Mouse (Mus musculus): Measurements from ENCODE around the gene Kpna2. TPM values are rescaled to one million over a fixed set of nuclear protein-coding genes. Genes with fewer than 3 reads are reported as not detected.
A peak's percentile ranks its signal among the peaks of the same experiment; 100 is the strongest.
"Not testable (repeated sequence)": the region's sequence is repeated elsewhere in the genome, so short reads cannot be mapped to it uniquely, and the experiment has no call there.

Gene Kpna2
- polyA plus RNA-seq, 1 experiment, result 150 TPM

DNA sequence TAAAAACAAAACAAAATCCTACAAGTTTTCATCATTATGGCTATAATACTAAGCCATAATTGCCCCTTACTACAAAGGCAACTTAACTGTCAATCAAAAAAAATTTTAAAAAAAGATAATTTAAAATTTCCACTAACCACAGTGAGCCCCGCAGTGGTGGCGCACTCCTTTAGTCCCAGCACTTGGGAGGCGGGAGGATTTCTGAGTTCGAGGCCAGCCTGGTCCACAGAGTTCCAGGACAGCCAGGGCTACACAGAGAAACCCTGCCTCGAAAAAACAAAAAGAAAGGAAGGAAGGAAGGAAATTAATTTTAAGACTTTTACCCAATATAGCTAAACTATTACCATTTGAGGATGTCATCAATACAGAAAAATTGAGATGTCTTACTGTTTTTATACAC lies 1.4 kb downstream of the Kpna2 start:
- no peaks in the 10 kb centered on the region for H3K27me3 ChIP-seq (ENCODE audit: control insufficient read depth, insufficient read depth, low read length)
- H3K4me3 ChIP-seq (ENCODE audit: control insufficient read depth, low read depth, low read length), result peak overlapping the region; percentile 69
- no peak for TF ChIP-seq CTCF (IDR thresholded peaks at IDR 0.05; ENCODE audit: control insufficient read depth, insufficient read depth, insufficient replicate concordance, low read depth, low read length)
- no peak for TF ChIP-seq POLR2A (IDR thresholded peaks at IDR 0.05; ENCODE audit: control insufficient read depth, low read depth, low read length)
- H3K27ac ChIP-seq (ENCODE audit: control insufficient read depth, insufficient read depth, low read depth, low read length), result no peak overlapping the region
- H3K36me3 ChIP-seq (ENCODE audit: control insufficient read depth, insufficient read depth, low read length), result no peaks in the 10 kb centered on the region
- no peaks in the 10 kb centered on the region; the same call in 1 of the 2 replicates for H3K4me1 ChIP-seq (ENCODE audit: control insufficient read depth, insufficient read depth, low read length)

DNA sequence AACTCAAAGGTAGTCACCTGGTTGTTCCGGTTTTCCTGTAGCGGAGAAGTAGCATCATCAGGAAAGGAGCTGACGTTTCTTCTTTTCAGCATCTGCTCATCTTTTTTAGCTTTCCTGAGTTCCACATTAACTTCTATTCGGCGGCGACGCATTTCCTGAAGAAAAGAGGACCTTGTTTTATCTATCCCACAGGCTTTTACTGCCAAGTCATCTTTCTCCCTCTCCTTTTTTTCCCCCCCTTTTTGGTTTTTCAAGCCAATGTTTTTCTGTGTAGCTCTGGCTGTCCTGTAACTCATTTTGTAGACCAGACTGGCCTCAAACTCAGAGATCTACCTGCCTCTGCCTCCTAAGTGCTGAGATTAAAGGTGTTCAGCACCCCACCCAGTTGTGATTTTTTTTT lies 2.8 kb downstream of the Kpna2 start:
- H3K36me3 ChIP-seq (ENCODE audit: control insufficient read depth, insufficient read depth, low read length), result not testable (repeated sequence)

DNA sequence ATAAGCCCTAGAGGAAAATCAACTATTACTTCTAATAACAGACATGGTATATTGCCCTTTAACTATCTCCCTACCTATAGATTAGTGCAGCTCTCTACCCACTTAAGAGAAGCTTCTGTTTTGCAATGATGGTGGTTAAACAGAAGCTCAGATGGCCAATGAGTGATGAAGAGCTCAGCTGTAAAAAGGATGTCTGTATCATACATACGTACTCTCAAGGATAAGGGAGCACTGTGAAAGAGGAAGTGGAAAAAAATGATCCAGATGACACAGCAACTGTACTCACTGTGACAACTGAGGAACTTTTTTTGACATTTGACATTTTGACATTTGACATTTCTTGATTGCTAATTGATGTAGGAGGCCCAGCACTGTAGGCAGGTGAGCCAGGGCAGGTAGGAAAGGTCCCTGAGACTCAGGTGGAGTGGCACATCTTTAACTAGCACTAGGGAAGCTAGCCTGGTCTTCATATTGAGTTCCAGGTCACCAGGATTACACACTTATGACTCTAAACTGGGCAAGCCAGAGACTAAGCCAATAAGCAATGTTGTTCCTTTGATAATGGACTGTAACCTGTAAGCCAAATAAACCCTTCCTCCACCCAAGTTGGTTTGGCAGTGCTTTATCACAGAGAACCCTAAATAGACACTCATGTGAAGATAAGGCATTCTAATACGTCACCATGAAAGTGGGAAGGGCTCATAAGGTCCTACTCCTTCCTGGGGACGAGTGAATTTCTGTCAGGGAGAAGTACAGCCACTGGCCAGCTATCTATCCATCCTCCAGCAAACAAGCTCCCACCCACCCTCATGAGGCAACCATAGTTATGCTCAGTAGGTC lies 4.9 kb downstream of the Kpna2 start:
- H3K27me3 ChIP-seq (ENCODE audit: control insufficient read depth, insufficient read depth, low read length), result no peaks in the 10 kb centered on the region
- H3K4me1 ChIP-seq (ENCODE audit: control insufficient read depth, insufficient read depth, low read length), result no peaks in the 10 kb centered on the region; the same call in 1 of the 2 replicates
- H3K27ac ChIP-seq (ENCODE audit: control insufficient read depth, insufficient read depth, low read depth, low read length), result no peak overlapping the region
- H3K36me3 ChIP-seq (ENCODE audit: control insufficient read depth, insufficient read depth, low read length), result no peaks in the 10 kb centered on the region; the same call in 1 of the 2 replicates
- TF ChIP-seq CTCF (IDR thresholded peaks at IDR 0.05; ENCODE audit: control insufficient read depth, insufficient read depth, insufficient replicate concordance, low read depth, low read length), result no peak
- no peak for TF ChIP-seq POLR2A (IDR thresholded peaks at IDR 0.05; ENCODE audit: control insufficient read depth, low read depth, low read length)
- H3K4me3 ChIP-seq (ENCODE audit: control insufficient read depth, low read depth, low read length), result no peak overlapping the region

More for the DNA sequence above, 2.8 kb downstream of the Kpna2 start:
- H3K27ac ChIP-seq (ENCODE audit: control insufficient read depth, insufficient read depth, low read depth, low read length); H3K4me1 ChIP-seq (ENCODE audit: control insufficient read depth, insufficient read depth, low read length); H3K27me3 ChIP-seq (ENCODE audit: control insufficient read depth, insufficient read depth, low read length): not testable (repeated sequence)
- H3K4me3 ChIP-seq (ENCODE audit: control insufficient read depth, low read depth, low read length), result peak overlapping the region; percentile 52; the same call in 1 of the 2 replicates

DNA sequence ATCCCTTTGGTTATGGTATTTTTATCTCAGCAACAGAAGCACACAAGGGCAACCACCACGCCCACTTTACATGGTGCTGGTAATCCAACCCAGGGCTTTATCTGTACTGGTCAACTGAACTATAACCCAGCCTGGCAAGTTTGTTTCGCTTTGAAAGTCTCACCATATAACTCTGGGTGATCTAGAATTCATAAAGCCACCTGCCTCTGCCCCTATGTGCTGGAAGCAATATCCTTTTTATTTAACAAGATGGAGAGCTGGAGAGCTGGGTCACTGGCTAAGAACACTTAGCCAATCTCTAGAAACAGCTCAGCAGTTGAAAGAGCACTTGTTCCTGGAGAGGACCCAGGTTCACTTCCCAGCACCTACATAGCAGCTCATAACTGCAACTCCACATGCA lies 12.0 kb downstream of the Kpna2 start:
- Histone ChIP-seq H3K36me3 (ENCODE audit: control insufficient read depth, insufficient read depth, low read length) (peaks cover 2% of the 10 kb centered on the region; the same call in 1 of the 2 replicates), H3K4me3 (ENCODE audit: control insufficient read depth, low read depth, low read length) (no peak overlapping the region), H3K27ac (ENCODE audit: control insufficient read depth, insufficient read depth, low read depth, low read length) (no peak overlapping the region), H3K4me1 (ENCODE audit: control insufficient read depth, insufficient read depth, low read length) (no peaks in the 10 kb centered on the region), H3K27me3 (ENCODE audit: control insufficient read depth, insufficient read depth, low read length) (no peaks in the 10 kb centered on the region)
- no peak for TF ChIP-seq POLR2A (IDR thresholded peaks at IDR 0.05; ENCODE audit: control insufficient read depth, low read depth, low read length)
- TF ChIP-seq CTCF (IDR thresholded peaks at IDR 0.05; ENCODE audit: control insufficient read depth, insufficient read depth, insufficient replicate concordance, low read depth, low read length), result no peak

DNA sequence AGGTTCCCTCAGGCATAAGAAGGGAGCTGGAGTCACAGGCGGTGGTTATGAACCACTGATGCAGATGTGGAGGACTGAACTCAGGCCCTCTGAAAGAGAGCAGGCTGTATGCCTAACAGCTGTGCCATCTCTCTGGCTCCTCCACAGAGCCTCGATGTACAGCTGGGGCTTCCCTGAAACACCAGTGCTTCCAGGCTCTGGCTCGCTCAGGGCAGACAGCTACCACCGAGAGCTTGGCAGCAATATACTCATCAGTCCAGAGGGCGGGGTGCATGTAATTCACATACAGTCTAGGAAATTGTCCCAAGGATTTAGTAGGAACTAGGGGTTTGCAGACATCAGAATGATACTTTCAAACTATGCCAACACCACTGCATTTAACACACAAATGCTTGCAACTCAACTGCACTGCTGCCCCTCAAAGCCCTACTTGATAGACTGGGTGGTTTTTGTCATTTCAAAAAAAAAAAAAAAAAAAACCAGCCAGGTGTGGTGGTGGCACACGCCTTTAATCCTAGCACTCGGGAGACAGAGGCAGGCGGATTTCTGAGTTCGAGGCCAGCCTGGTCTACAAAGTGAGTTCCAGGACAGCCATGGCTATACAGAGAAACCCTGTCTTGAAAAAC lies 13.2 kb downstream of the Kpna2 start:
- H3K27me3 ChIP-seq (ENCODE audit: control insufficient read depth, insufficient read depth, low read length); H3K4me3 ChIP-seq (ENCODE audit: control insufficient read depth, low read depth, low read length); H3K36me3 ChIP-seq (ENCODE audit: control insufficient read depth, insufficient read depth, low read length); H3K27ac ChIP-seq (ENCODE audit: control insufficient read depth, insufficient read depth, low read depth, low read length); H3K4me1 ChIP-seq (ENCODE audit: control insufficient read depth, insufficient read depth, low read length): not testable (repeated sequence)

DNA sequence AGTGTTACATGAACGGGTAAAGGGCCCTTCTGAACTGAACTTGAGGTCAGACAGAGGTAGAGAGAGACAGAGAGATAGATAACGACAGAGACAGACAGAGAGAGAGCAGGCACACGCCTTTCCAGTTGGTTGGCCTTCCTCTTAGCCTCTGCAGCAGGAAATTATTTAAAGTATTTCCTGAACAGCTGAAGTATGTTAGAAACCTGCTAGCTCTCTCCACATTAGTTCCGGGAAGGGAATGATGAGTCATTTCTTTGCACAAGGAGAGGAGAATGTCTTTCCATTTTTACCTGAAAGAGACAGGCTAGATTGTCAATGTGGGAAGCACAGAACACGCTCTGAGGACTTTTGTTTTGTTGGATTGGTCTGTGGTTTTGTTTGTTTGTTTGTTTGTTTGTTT lies 17.0 kb downstream of the Kpna2 start:
- no peak for TF ChIP-seq POLR2A (IDR thresholded peaks at IDR 0.05; ENCODE audit: control insufficient read depth, low read depth, low read length)
- Histone ChIP-seq H3K4me3 (ENCODE audit: control insufficient read depth, low read depth, low read length) (no peak overlapping the region), H3K27ac (ENCODE audit: control insufficient read depth, insufficient read depth, low read depth, low read length) (no peak overlapping the region), H3K27me3 (ENCODE audit: control insufficient read depth, insufficient read depth, low read length) (no peaks in the 10 kb centered on the region), H3K36me3 (ENCODE audit: control insufficient read depth, insufficient read depth, low read length) (no peaks in the 10 kb centered on the region), H3K4me1 (ENCODE audit: control insufficient read depth, insufficient read depth, low read length) (no peaks in the 10 kb centered on the region)

DNA sequence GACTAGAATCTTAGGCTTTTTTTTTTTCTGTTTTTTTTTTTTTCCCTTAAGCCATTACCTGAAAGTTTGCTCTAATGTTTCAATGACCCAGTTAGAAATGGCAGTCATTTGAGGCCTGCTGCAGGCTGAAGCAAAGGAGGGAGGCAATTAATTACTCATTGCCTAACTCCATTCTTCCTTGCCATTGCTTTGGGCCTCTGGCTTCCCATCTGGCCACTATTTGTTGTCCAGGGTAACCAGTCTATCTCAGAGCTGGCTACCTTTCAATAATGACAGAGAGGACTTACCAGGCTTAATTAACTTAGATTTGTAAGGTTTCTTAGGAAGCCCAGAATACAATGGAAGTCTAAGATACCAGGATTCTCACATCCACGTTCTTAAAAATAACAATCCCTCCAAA lies 17.6 kb downstream of the Kpna2 start:
- H3K4me1 ChIP-seq (ENCODE audit: control insufficient read depth, insufficient read depth, low read length), result no peaks in the 10 kb centered on the region
- H3K4me3 ChIP-seq (ENCODE audit: control insufficient read depth, low read depth, low read length), result no peak overlapping the region
- no peak overlapping the region for H3K27ac ChIP-seq (ENCODE audit: control insufficient read depth, insufficient read depth, low read depth, low read length)
- H3K36me3 ChIP-seq (ENCODE audit: control insufficient read depth, insufficient read depth, low read length), result no peaks in the 10 kb centered on the region
- H3K27me3 ChIP-seq (ENCODE audit: control insufficient read depth, insufficient read depth, low read length), result no peaks in the 10 kb centered on the region
- TF ChIP-seq CTCF (IDR thresholded peaks at IDR 0.05; ENCODE audit: control insufficient read depth, insufficient read depth, insufficient replicate concordance, low read depth, low read length), result no peak
- TF ChIP-seq POLR2A (IDR thresholded peaks at IDR 0.05; ENCODE audit: control insufficient read depth, low read depth, low read length), result no peak
